Mouse (Mus musculus) yolk sac, embryonic 10.5 days (tissue): ENCODE measurements at regions not wholly inside any gene's neighbourhood (a gene's known extent, or its start where the extent isn't known, plus 50 kb on each side); places are given as distances from the start of the nearest gene placed in this dataset.

Source experiments
- DNase-seq: peaks from one replicate; pipeline ENCODE4 v3.0.0-alpha.2; 2017; ENCODE audit warnings: low spot score

GRCm38 (mm10) chr4:125266212-125266611, 138.6 kb upstream of the Zc3h12a start:
- DNase-seq: no peak

GRCm38 (mm10) chr4:125265575-125265974, 137.9 kb upstream of the Zc3h12a start:
- no peak for DNase-seq

- no peak for DNase-seq
Observed at GRCm38 (mm10) chr4:125265065-125265464, 137.4 kb upstream of the Zc3h12a start.

- DNase-seq: no peak
Observed at GRCm38 (mm10) chr4:125261547-125261946, 133.9 kb upstream of the Zc3h12a start.

GRCm38 (mm10) chr4:125259306-125259705, 131.7 kb upstream of the Zc3h12a start:
- DNase-seq: no peak

- no peak for DNase-seq
Observed at GRCm38 (mm10) chr4:125257916-125258315, 130.3 kb upstream of the Zc3h12a start.

GRCm38 (mm10) chr4:125253161-125253560, 125.5 kb upstream of the Zc3h12a start:
- DNase-seq: no peak

GRCm38 (mm10) chr4:125252228-125252627, 124.6 kb upstream of the Zc3h12a start:
- no peak for DNase-seq

GRCm38 (mm10) chr4:125249061-125249460, 121.4 kb upstream of the Zc3h12a start:
- no peak for DNase-seq

GRCm38 (mm10) chr4:125246171-125246570, 118.5 kb upstream of the Zc3h12a start:
- no peak for DNase-seq

- DNase-seq: no peak
Observed at GRCm38 (mm10) chr4:125242512-125242911, 114.9 kb upstream of the Zc3h12a start.

- DNase-seq: no peak
Observed at GRCm38 (mm10) chr4:125241577-125242262, 114.1 kb upstream of the Zc3h12a start.

GRCm38 (mm10) chr4:125231711-125232260, 104.1 kb upstream of the Zc3h12a start:
- no peak for DNase-seq

- no peak for DNase-seq
Observed at GRCm38 (mm10) chr4:125227194-125227593, 99.6 kb upstream of the Zc3h12a start.

GRCm38 (mm10) chr4:125222922-125223321, 95.3 kb upstream of the Zc3h12a start:
- no peak for DNase-seq

- no peak for DNase-seq
Observed at GRCm38 (mm10) chr4:125220314-125220713, 92.7 kb upstream of the Zc3h12a start.

GRCm38 (mm10) chr4:125219209-125219608, 91.6 kb upstream of the Zc3h12a start:
- DNase-seq: no peak

- DNase-seq: no peak
Observed at GRCm38 (mm10) chr4:125214306-125214705, 86.7 kb upstream of the Zc3h12a start.

- DNase-seq: no peak
Observed at GRCm38 (mm10) chr4:125212176-125212530, 84.5 kb upstream of the Zc3h12a start.

GRCm38 (mm10) chr4:125211459-125212175, 84.0 kb upstream of the Zc3h12a start:
- DNase-seq: no peak

- no peak for DNase-seq
Observed at GRCm38 (mm10) chr4:125210719-125211118, 83.1 kb upstream of the Zc3h12a start.

- no peak for DNase-seq
Observed at GRCm38 (mm10) chr4:125208136-125208915, 80.7 kb upstream of the Zc3h12a start.

- no peak for DNase-seq
Observed at GRCm38 (mm10) chr4:125203521-125203920, 75.9 kb upstream of the Zc3h12a start.
